Mouse (Mus musculus) lung, embryonic 16.5 days (tissue): Measurements from ENCODE around the gene Fam205a1. TPM values are rescaled to one million over a fixed set of nuclear protein-coding genes. Genes with fewer than 3 reads are reported as not detected.
"Not testable (repeated sequence)": the region's sequence is repeated elsewhere in the genome, so short reads cannot be mapped to it uniquely, and the experiment has no call there.

Source experiments
- ATAC-seq: fragments of 200-750 bp; cut with Nextera tagmentation; 2 replicates; pipeline ENCODE4 v1.8.0; 2017; ENCODE audit warnings: low read depth, mild to moderate bottlenecking, moderate library complexity
- H3K27ac ChIP-seq: fragments of 300-500 bp; sonication (generic); 2 replicates; pipeline ENCODE4 v1.5.1; 2014; ENCODE audit warnings: mild to moderate bottlenecking, control low read depth, low read length
- H3K27me3 ChIP-seq: fragments of 300-500 bp; sonication (generic); 2 replicates; pipeline ENCODE4 v1.6.1; 2014; ENCODE audit warnings: low read depth, low read length, mixed read lengths; ENCODE audit not compliant: control insufficient read depth, insufficient read depth
- H3K36me3 ChIP-seq: fragments of 300-500 bp; sonication (generic); 2 replicates; pipeline ENCODE4 v1.6.1; 2014; ENCODE audit warnings: low read length; ENCODE audit not compliant: control insufficient read depth, insufficient read depth
- H3K4me1 ChIP-seq: fragments of 300-500 bp; sonication (generic); replicated peaks from 2 replicates; pipeline ENCODE4 v1.6.1; 2014; ENCODE audit warnings: low read length, mixed read lengths; ENCODE audit not compliant: control insufficient read depth, insufficient read depth
- H3K4me2 ChIP-seq: fragments of 300-500 bp; sonication (generic); 2 replicates; pipeline ENCODE4 v1.6.1; 2014; ENCODE audit warnings: low read depth, low read length, control low read depth
- H3K4me3 ChIP-seq: fragments of 300-500 bp; sonication (generic); 2 replicates; pipeline ENCODE4 v1.5.1; 2014; ENCODE audit warnings: mild to moderate bottlenecking, low read length, control low read depth
- H3K9ac ChIP-seq: fragments of 300-500 bp; sonication (generic); 2 replicates; pipeline ENCODE4 v1.6.1; 2014; ENCODE audit warnings: low read length, control low read depth
- H3K9me3 ChIP-seq: fragments of 300-500 bp; sonication (generic); 2 replicates; pipeline ENCODE4 v1.6.1; 2016; ENCODE audit warnings: low read length; ENCODE audit not compliant: control insufficient read depth
- WGBS: fragments of 180-500 bp; shearing (Covaris S2); extraction: QIAGEN DNeasy Blood & Tissue Kit; methylation state at CpG from one replicate; pipeline ENCODE4 v1.1.7; 2014; 5-methylcytosine and 5-hydroxymethylcytosine counted together
- polyA plus RNA-seq: library from polyadenylated mRNA; unstranded; fragments of >200 nt; fragmentation: Nextera tagmentation; extraction: Ambion mirVana; gene quantifications from 2 replicates; pipeline ENCODE4 v1.2.1, GENCODE M21; 2015

Gene Fam205a1
- 0.04 TPM in 1 of 2 replicates, not detected in the other for polyA plus RNA-seq

- not testable (repeated sequence) for ATAC-seq, H3K9ac ChIP-seq, H3K4me1 ChIP-seq, H3K4me2 ChIP-seq, H3K4me3 ChIP-seq, H3K36me3 ChIP-seq, H3K27me3 ChIP-seq, H3K9me3 ChIP-seq, H3K27ac ChIP-seq
- WGBS, result no CpG with 5 or more reads among the region's 1 CpGs
Observed at GRCm38 (mm10) chr4:42853788-42854187, at the start of gene Fam205a1. TSS of gene Fam205a1 (minus strand) at chr4:42853888.

GRCm38 (mm10) chr4:42902730-42903129 lies 49.0 kb upstream of the Fam205a1 start:
- Histone ChIP-seq H3K4me1 (no peaks in the 10 kb centered on the region), H3K4me3 (no peak overlapping the region), H3K27ac (no peak overlapping the region), H3K9ac (no peak overlapping the region), H3K4me2 (no peak overlapping the region), H3K27me3 (no peaks in the 10 kb centered on the region), H3K9me3 (no peaks in the 10 kb centered on the region), H3K36me3 (no peaks in the 10 kb centered on the region)
- 79% methylated on average over 5 of the region's 5 CpGs for WGBS
- no peak for ATAC-seq

- ATAC-seq, result no peak
- no peaks in the 10 kb centered on the region for H3K4me1 ChIP-seq
- H3K4me3 ChIP-seq, result no peak overlapping the region
- H3K27ac ChIP-seq, result no peak overlapping the region
- H3K27me3 ChIP-seq, result no peaks in the 10 kb centered on the region
- H3K4me2 ChIP-seq, result no peak overlapping the region
- 44% methylated on average over 9 of the region's 9 CpGs for WGBS
- H3K9me3 ChIP-seq, result no peaks in the 10 kb centered on the region
- H3K9ac ChIP-seq, result no peak overlapping the region
- H3K36me3 ChIP-seq, result no peaks in the 10 kb centered on the region
Observed at GRCm38 (mm10) chr4:42902174-42902573, 48.5 kb upstream of the Fam205a1 start.

GRCm38 (mm10) chr4:42900878-42901277 lies 47.2 kb upstream of the Fam205a1 start:
- ATAC-seq, result no peak
- Histone ChIP-seq H3K36me3 (no peaks in the 10 kb centered on the region), H3K27ac (no peak overlapping the region), H3K4me1 (no peaks in the 10 kb centered on the region), H3K9me3 (no peaks in the 10 kb centered on the region), H3K4me2 (no peak overlapping the region), H3K4me3 (no peak overlapping the region), H3K9ac (no peak overlapping the region), H3K27me3 (no peaks in the 10 kb centered on the region)
- 60% methylated on average over 5 of the region's 5 CpGs for WGBS

- Histone ChIP-seq H3K9ac (no peak overlapping the region), H3K27ac (no peak overlapping the region), H3K36me3 (no peaks in the 10 kb centered on the region), H3K4me2 (no peak overlapping the region), H3K4me3 (no peak overlapping the region), H3K27me3 (no peaks in the 10 kb centered on the region), H3K9me3 (no peaks in the 10 kb centered on the region), H3K4me1 (no peaks in the 10 kb centered on the region)
- 39% methylated on average over 3 of the region's 3 CpGs for WGBS
- ATAC-seq, result no peak
Observed at GRCm38 (mm10) chr4:42898914-42899313, 45.2 kb upstream of the Fam205a1 start.

- Histone ChIP-seq H3K9me3 (no peaks in the 10 kb centered on the region), H3K4me2 (no peak overlapping the region), H3K27me3 (no peaks in the 10 kb centered on the region), H3K4me1 (no peaks in the 10 kb centered on the region), H3K9ac (no peak overlapping the region), H3K36me3 (no peaks in the 10 kb centered on the region), H3K4me3 (no peak overlapping the region), H3K27ac (no peak overlapping the region)
- 76% methylated on average over 7 of the region's 7 CpGs for WGBS
- ATAC-seq, result no peak
Observed at GRCm38 (mm10) chr4:42895118-42895517, 41.4 kb upstream of the Fam205a1 start.

- no peaks in the 10 kb centered on the region for H3K9me3 ChIP-seq
- no peak overlapping the region for H3K4me3 ChIP-seq
- WGBS, result 65% methylated on average over 7 of the region's 7 CpGs
- no peak overlapping the region for H3K27ac ChIP-seq
- no peak for ATAC-seq
- H3K9ac ChIP-seq, result no peak overlapping the region
- no peaks in the 10 kb centered on the region for H3K36me3 ChIP-seq
- H3K4me1 ChIP-seq, result no peaks in the 10 kb centered on the region
- no peaks in the 10 kb centered on the region for H3K27me3 ChIP-seq
- no peak overlapping the region for H3K4me2 ChIP-seq
Observed at GRCm38 (mm10) chr4:42891176-42891575, 37.5 kb upstream of the Fam205a1 start.

GRCm38 (mm10) chr4:42888806-42889205 lies 35.1 kb upstream of the Fam205a1 start:
- Histone ChIP-seq H3K4me1 (no peaks in the 10 kb centered on the region), H3K27me3 (no peaks in the 10 kb centered on the region), H3K4me2 (no peak overlapping the region), H3K9me3 (no peaks in the 10 kb centered on the region), H3K36me3 (no peaks in the 10 kb centered on the region), H3K27ac (no peak overlapping the region), H3K4me3 (no peak overlapping the region), H3K9ac (no peak overlapping the region)
- 91% methylated on average over 6 of the region's 6 CpGs for WGBS
- no peak for ATAC-seq

GRCm38 (mm10) chr4:42886926-42887325 lies 33.2 kb upstream of the Fam205a1 start:
- Histone ChIP-seq H3K9me3 (no peaks in the 10 kb centered on the region), H3K36me3 (no peaks in the 10 kb centered on the region), H3K4me3 (no peak overlapping the region), H3K27ac (no peak overlapping the region), H3K4me2 (no peak overlapping the region), H3K27me3 (no peaks in the 10 kb centered on the region), H3K4me1 (no peaks in the 10 kb centered on the region), H3K9ac (no peak overlapping the region)
- 88% methylated on average over 6 of the region's 6 CpGs for WGBS
- ATAC-seq, result no peak

GRCm38 (mm10) chr4:42880677-42880948 lies 26.9 kb upstream of the Fam205a1 start:
- Histone ChIP-seq H3K9ac (no peak overlapping the region), H3K27ac (no peak overlapping the region), H3K4me2 (no peak overlapping the region), H3K36me3 (no peaks in the 10 kb centered on the region), H3K9me3 (no peaks in the 10 kb centered on the region), H3K4me1 (no peaks in the 10 kb centered on the region), H3K27me3 (no peaks in the 10 kb centered on the region), H3K4me3 (no peak overlapping the region)
- WGBS, result 35% methylated on average over 1 of the region's 1 CpGs
- ATAC-seq, result no peak
